Mouse (Mus musculus) brain, adult 10 weeks (tissue): ENCODE measurements around the gene Rgl3. TPM values are rescaled to one million over a fixed set of nuclear protein-coding genes. Genes with fewer than 3 reads are reported as not detected.

Source experiments
- polyA plus RNA-seq: library from polyadenylated mRNA; stranded (reverse); fragments of 350-450 nt; fragmentation: Illumina TruSeq; extraction: RNeasy Lipid Tissue Mini Kit (QIAGEN cat#74804); gene quantifications from one replicate; pipeline ENCODE4 v1.2.3, GENCODE M21; 2015; ENCODE audit warnings: low read depth, low replicate concordance

Gene Rgl3
- polyA plus RNA-seq = 1.7 TPM

DNA sequence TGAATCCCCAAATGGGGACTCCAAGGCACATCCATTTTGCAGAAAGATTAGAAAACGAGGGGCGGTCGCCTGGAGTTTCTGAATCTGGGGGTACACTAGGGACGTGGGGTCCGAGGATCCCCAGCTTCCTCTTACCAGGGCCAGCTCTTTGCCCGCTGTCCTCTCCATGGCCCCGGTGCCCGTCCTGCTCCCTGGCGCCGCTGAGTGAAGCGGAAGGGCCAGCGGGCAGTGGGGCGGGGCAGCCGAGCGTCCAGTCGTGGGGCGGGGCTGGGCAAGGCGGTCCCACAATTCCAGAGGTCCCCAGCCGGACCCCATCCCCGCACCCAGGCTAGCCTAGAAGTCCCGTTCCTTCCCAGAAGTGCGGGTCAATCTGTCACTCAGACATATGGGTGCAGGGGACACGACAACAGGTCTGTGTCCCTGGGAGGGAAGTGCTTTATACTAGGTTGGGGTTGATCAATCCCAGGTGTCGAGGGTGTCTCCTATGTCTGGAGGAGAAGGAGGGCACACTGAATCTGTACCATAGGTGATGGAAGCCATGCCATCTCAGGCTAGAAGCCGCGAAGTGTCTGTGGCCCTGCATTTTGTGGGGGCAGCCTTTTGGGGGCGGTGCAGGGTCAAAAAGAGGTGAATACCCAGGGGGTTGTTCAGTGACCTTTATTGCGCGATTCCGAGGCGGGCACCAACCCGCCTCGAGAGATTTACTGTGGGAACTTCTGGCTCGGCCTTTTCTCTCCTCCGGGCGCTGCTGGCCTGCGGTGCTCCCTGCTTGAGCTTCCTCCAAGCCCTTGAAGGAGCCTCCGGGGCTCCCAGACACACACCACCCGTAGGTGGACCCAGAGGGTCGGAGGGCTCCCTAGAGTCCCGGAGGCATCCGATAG lies at the start of gene Rgl3:
TSS of gene Rgl3 (minus strand) at position 217 of the 881 bp plus-strand sequence.

DNA sequence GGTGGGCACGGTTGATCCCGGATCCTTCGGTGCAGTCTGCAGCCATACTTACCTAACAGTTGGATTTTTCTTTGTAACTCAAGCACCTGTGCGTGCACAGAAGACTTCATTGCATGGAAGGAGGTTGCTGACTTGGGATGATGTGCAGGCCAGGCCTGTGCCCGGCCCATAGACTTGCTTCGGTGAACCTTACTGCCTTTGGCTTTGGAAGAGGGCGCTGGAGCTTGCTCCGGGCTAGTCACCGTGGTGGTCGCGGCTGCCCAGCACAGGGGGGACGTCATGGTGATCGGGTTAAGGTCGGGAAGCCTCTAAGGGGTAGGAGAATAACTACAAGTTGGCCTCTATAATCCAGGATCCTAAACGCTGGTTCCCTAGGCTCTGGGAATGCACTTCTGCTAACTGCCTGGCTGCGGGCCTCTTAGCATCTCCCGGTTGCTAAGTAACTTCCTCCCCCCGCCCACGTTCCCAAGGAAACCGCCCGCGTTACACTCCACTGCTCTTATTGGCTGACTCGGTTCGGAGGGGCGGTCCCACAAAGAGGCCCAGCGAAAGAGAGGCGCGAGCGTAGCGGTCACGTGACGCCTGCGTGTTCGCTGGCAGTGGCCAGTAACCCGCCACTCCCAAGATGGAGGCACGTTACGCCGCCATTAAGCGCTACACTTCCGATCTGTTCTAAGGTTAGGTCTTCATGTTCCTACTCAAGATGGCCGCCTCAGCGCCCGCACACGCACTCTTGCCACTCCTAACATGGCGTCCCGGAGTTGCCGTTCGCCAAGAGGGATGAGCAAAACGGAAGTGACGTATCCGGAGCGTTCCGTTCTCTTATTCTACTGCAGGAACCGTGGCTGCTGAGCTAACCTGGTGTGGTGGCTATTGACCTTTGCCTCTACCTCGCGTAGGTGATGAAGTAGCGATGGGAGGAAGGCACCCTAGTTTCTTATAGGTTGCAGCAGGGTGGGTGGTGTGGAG lies 13.2 kb upstream of the Rgl3 start, which contains the start of the genes Ccdc151 and Prkcsh:
TSS of gene Ccdc151 (minus strand) at position 441 of the 969 bp plus-strand sequence.
TSS of gene Prkcsh (plus strand) at position 613 of the 969 bp plus-strand sequence.

DNA sequence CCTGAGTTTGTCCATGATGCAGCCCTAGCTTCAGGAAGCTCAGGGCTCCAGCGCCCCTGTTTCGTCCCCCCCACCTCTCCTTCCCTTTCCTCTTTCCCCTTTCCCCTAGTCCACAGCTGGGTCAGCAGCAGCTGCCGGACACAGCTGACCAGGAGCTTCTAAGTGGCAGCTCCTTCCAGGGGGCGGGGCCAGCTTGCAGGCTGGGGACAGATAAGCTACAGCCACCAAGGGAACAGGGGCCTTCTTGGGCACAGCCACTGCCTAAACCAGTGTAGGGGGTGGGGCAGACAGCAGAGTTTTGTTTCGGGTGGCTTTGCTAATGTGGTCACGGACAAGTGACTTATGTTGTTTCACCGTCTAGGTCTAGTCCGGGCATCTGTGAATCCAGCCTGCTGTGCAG lies 25.8 kb downstream of the Rgl3 start, which contains the start of gene Epor:
TSS of gene Epor (minus strand) at position 90 of the 400 bp plus-strand sequence.

DNA sequence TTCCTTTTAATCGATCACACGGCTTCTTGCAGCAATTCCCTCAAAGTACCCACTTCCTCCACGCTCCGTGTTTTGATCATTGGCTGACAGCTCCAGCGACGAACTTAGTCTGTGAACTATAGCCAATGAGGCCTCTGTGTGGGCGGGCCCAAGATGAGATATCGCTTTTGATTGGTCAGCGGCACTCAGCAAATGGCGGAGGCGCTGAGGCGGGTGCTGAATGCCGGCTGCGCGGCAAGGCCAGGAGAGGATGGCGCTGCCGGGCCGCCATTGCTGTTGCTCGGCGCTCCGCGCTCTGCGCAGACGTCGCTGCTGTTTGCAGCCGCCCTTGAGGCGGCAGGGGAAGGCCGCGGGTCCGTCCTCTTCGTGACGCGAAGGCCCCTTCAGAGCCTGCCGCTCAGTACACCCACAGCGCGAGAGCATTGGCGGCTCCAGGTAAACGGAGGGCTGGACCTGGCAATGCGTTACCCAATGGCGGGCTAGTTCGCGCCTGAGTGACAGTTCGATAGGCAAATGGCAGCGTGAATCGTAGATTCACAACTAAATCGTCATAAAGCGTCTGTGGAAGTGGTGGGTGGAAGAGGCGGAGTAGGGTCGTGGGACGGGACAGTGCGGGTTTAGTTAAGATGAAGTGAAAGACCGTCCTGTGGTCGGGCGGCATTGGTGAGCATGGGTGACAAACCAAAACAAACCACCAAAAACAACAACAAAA lies 33.5 kb downstream of the Rgl3 start, which contains the start of gene Swsap1:
TSS of gene Swsap1 (plus strand) at position 186 of the 712 bp plus-strand sequence.

DNA sequence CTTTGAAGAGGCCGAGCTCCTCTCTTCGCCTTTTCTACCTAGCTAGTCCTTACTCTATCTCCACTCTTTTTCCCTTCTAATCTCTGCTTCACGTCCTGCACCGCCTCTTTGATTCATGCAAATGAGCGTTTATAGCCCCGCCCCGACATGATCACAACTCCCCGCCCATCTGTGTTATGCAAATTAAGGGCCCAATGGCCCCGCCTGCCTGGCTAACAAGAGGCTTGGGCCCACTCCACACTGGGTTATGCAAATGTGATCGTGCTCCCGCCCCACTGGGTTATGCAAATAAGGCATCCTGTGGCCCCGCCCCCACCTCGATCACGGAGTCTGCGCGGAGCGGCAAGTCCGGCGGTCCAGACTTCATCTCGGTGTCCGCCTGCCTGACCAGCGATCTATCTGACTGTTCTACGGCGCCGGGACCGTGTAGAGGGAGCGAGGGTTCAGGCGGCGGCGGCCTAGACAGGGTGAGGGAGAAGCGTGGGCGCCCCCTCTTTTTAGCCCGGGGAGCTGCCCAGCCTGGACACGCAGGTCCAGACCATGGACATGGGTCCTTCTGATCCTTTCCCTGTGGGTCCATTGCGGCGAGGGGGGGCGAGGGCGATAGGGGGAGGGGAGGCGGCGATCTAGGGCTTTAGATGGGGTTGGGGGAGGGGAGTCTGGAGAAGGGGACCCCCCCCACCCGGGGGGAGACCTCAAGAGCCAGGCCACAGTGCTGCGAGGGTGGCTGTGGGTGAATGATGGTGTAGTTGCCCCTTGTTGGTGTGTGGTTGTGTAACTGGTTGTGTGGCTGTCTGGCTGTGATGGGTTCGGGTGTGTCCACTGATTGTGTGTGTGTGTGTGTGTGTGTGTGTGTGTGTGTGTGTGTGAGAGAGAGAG lies 52.3 kb downstream of the Rgl3 start, which contains the start of gene Plppr2:
TSS of gene Plppr2 (plus strand) at position 342 of the 879 bp plus-strand sequence.

DNA sequence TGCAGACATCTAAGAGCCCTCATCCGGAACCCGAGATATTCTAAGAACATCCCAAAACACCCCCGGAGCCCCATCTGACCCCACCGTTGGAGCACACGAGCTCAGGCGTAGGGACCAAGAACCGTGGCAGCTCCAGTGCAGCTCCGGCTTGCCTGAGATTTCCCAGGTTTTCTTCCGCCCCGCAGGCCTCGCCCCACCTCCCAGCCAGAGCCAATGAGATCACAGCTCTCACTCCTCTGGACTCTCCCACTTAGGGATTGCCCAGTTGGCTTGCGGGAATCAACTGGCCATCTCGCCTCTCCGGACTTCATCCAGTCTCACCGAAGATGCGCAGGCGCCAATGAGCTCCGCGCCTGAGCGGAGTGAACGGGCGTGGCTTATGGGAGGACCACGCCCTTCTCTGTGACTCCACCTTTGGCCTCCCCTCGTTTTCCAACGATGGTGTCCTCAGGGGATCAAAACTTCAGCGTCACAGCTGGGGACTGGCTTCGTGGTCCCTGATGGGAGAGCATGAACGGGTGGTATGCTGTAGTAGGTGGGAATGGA lies 62.0 kb downstream of the Rgl3 start, which contains the start of the genes Ccdc159 and Tmem205:
TSS of gene Ccdc159 (plus strand) at position 264 of the 546 bp plus-strand sequence.
TSS of gene Tmem205 (minus strand) at position 349 of the 546 bp plus-strand sequence.

Other genes starting within 250 kb of the Rgl3 start
- 3.1 TPM for gene Spc24, start 229.1 kb downstream of the Rgl3 start, polyA plus RNA-seq
- 6.3 TPM for gene Kank2, start 190.7 kb downstream of the Rgl3 start, polyA plus RNA-seq
- gene Angptl8, start 153.9 kb downstream of the Rgl3 start, polyA plus RNA-seq = not detected
- 14.2 TPM for gene Dock6, start 136.8 kb downstream of the Rgl3 start, polyA plus RNA-seq
- 6.5 TPM for gene Rab3d, start 71.3 kb downstream of the Rgl3 start, polyA plus RNA-seq
- 17.4 TPM for gene Ccdc159, start 62.0 kb downstream of the Rgl3 start, polyA plus RNA-seq
- 55.2 TPM for gene Tmem205, start 61.9 kb downstream of the Rgl3 start, polyA plus RNA-seq
- gene Plppr2, start 52.4 kb downstream of the Rgl3 start, polyA plus RNA-seq = 109 TPM
- 17.0 TPM for gene Swsap1, start 33.7 kb downstream of the Rgl3 start, polyA plus RNA-seq
- 11.1 TPM for gene Epor, start 25.9 kb downstream of the Rgl3 start, polyA plus RNA-seq
- gene Ccdc151, start 13.2 kb upstream of the Rgl3 start, polyA plus RNA-seq = 5.1 TPM
- gene Prkcsh, start 13.4 kb upstream of the Rgl3 start, polyA plus RNA-seq = 85.6 TPM
- gene Elavl3, start 62.6 kb upstream of the Rgl3 start, polyA plus RNA-seq = 107 TPM
- 1.0 TPM for gene Gm49318, start 81.8 kb upstream of the Rgl3 start, polyA plus RNA-seq
- gene Zfp653, start 81.9 kb upstream of the Rgl3 start, polyA plus RNA-seq = 18.0 TPM
- 63.5 TPM for gene Ecsit, start 96.0 kb upstream of the Rgl3 start, polyA plus RNA-seq
- gene Cnn1, start 109.8 kb upstream of the Rgl3 start, polyA plus RNA-seq = 1.4 TPM
- gene Elof1, start 127.7 kb upstream of the Rgl3 start, polyA plus RNA-seq = 146 TPM
- gene Acp5, start 146.3 kb upstream of the Rgl3 start, polyA plus RNA-seq = 0.58 TPM
- 79.6 TPM for gene Pigyl, start 167.4 kb upstream of the Rgl3 start, polyA plus RNA-seq
- gene Zfp872, start 198.6 kb upstream of the Rgl3 start, polyA plus RNA-seq = not detected
- gene Zfp809, start 236.3 kb upstream of the Rgl3 start, polyA plus RNA-seq = 17.8 TPM